In genomic region chr5:121386120-121386909, GRCm38 (mm10) we compare ENCODE assay signal across 8 mouse cellular contexts. TPM values are rescaled to one million over a fixed set of nuclear protein-coding genes. Genes with fewer than 3 reads are reported as not detected.
DNase-seq lines count a peak whose midpoint lies in the region; ATAC-seq and TF ChIP-seq lines count a peak whose summit lies in the region.

No protein-coding gene starts in this region.

- WGBS in heart, adult 2 months, result 34% methylated on average over 22 of the region's 22 CpGs
- 38% methylated on average over 22 of the region's 22 CpGs for WGBS in hindbrain, embryonic 10.5 days

- peak overlapping the region; percentile 66 for H3K27ac ChIP-seq in heart, adult 2 months
- no peak overlapping the region for H3K27ac ChIP-seq in hindbrain, embryonic 10.5 days

- no peak for ATAC-seq in megakaryocyte-erythroid progenitor cell, adult 5-6 weeks (replicated peaks; ENCODE audit: low FRiP score, low TSS enrichment, poor library complexity, severe bottlenecking)

- TF ChIP-seq CTCF in heart, adult 2 months (IDR thresholded peaks at IDR 0.05), result no peak

- intact Hi-C loops in heart, adult 2 months (cut with DNase I), result no loop called here
- intact Hi-C loops in heart, postnatal 14 days (cut with DNase I), result loop anchor here (1.0 kb wide), 1 partner anchor 11 kb away; the partner anchor contains the start of gene Naa25

- H3K79me2 ChIP-seq in heart, adult 2 months (replicated peaks; ENCODE audit: control insufficient read depth, insufficient read depth, low read length), result peaks cover 4% of the 10 kb centered on the region

- peak overlapping the region; percentile 51 for H3K4me3 ChIP-seq in heart, adult 2 months
- H3K4me3 ChIP-seq in hindbrain, embryonic 10.5 days, result peak overlapping the region; percentile 69

- H3K36me3 ChIP-seq in heart, adult 2 months (ENCODE audit: control insufficient read depth, insufficient read depth, low read length), result no peaks in the 10 kb centered on the region
- H3K36me3 ChIP-seq in hindbrain, embryonic 10.5 days, result peaks cover 19% of the 10 kb centered on the region

- DNase-seq in heart, adult 2 months, result peak; percentile 26 to 41
- no peak for DNase-seq in heart, postnatal 14 days
- peak; percentile 91 for DNase-seq in adipocyte (ENCODE audit: low spot score)
- DNase-seq in hindbrain, embryonic 10.5 days (ENCODE audit: low spot score), result no peak
- DNase-seq in lung, postnatal 10 days, result peak; percentile 54
- no peak for DNase-seq in cerebellum, postnatal 14 days
- no peak for DNase-seq in thymus, postnatal 10 days (ENCODE audit: low spot score in 2 of 2)

- no peaks in the 10 kb centered on the region for H3K9me3 ChIP-seq in hindbrain, embryonic 10.5 days

- peaks cover 8% of the 10 kb centered on the region for H3K4me1 ChIP-seq in heart, adult 2 months (ENCODE audit: control insufficient read depth, insufficient read depth, low read length)
- peaks cover 36% of the 10 kb centered on the region for H3K4me1 ChIP-seq in hindbrain, embryonic 10.5 days (replicated peaks)

- H3K27me3 ChIP-seq in heart, adult 2 months (ENCODE audit: control insufficient read depth, insufficient read depth, low read length), result no peaks in the 10 kb centered on the region
- H3K27me3 ChIP-seq in hindbrain, embryonic 10.5 days (ENCODE audit: insufficient read depth, poor library complexity, severe bottlenecking), result peaks cover 15% of the 10 kb centered on the region

- TF ChIP-seq EP300 in heart, adult 2 months (IDR thresholded peaks at IDR 0.05; ENCODE audit: insufficient read depth, low read depth, low read length), result no peak

- H3K9ac ChIP-seq in heart, adult 2 months (ENCODE audit: low read depth, low read length), result no peak overlapping the region

- no peak for TF ChIP-seq POLR2A in heart, adult 2 months (IDR thresholded peaks at IDR 0.05; ENCODE audit: insufficient read depth, low read depth, low read length)

RNA-seq across cellular contexts. Expression of gene Trafd1, which starts 0.9 kb away (rescaled TPM):
- total RNA-seq in heart, adult 2 months (2021), result 10 to 100 TPM; 47.1 to 57.9 TPM
- polyA plus RNA-seq in heart, adult 2 months (2012; rRNA removed), result 78.0 and 89.5 TPM in 2 replicates
- total RNA-seq in heart, postnatal 14 days (2021), result 10 to 100 TPM; 50.3 to 55.4 TPM
- polyA plus RNA-seq in hindbrain, embryonic 10.5 days (2016; fragmentation: Nextera tagmentation; extraction: Ambion mirVana), result 70.8 and 96.2 TPM in 2 replicates
- total RNA-seq in megakaryocyte-erythroid progenitor cell, adult 5-6 weeks (2014; fragmentation: Nextera tagmentation), result 41.4 and 52.5 TPM in 2 replicates
- 15.5 and 39.2 TPM in 2 replicates for total RNA-seq in megakaryocyte-erythroid progenitor cell, adult 5-6 weeks (2017)

RNA-seq across cellular contexts. Expression of gene Naa25, which starts 11.4 kb away (rescaled TPM):
- total RNA-seq in heart, adult 2 months (2021), result 10 to 100 TPM; 21.3 to 22.5 TPM
- 7.1 and 11.1 TPM in 2 replicates for polyA plus RNA-seq in heart, adult 2 months (2012; rRNA removed)
- 10 to 100 TPM; 20.6 to 21.5 TPM for total RNA-seq in heart, postnatal 14 days (2021)
- polyA plus RNA-seq in hindbrain, embryonic 10.5 days (2016; fragmentation: Nextera tagmentation; extraction: Ambion mirVana), result 44.1 and 54.2 TPM in 2 replicates
- total RNA-seq in megakaryocyte-erythroid progenitor cell, adult 5-6 weeks (2014; fragmentation: Nextera tagmentation), result 45.2 and 47.0 TPM in 2 replicates
- total RNA-seq in megakaryocyte-erythroid progenitor cell, adult 5-6 weeks (2017), result 78.7 and 127 TPM in 2 replicates

Comparison
In these comparisons a context has a peak if more than half of its experiments do, and no peak if none do; other contexts are left out.
1. DNase-seq: peak in heart, adult 2 months (2 of 2), adipocyte (single experiment) and lung, postnatal 10 days (single experiment); none in heart, postnatal 14 days (0 of 2), hindbrain, embryonic 10.5 days (single experiment), cerebellum, postnatal 14 days (0 of 2) and thymus, postnatal 10 days (0 of 2).